Mouse (Mus musculus) thymus, postnatal 10 days (tissue): ENCODE measurements around the gene Capza3.

ENCODE experiments used
- DNase-seq, 2 experiments: peaks; one replicate each; pipeline ENCODE4 v3.0.0; 2021; ENCODE audit warnings: low spot score in 2 of 2

The Capza3 gene

GRCm38 (mm10) chr6:140040952-140041351 is at the start of gene Capza3:
Gene Capza3 (plus strand): TSS chr6:140041252.
- DNase-seq = no peak

- DNase-seq = no peak
Measured at GRCm38 (mm10) chr6:140005181-140005580, 35.9 kb upstream of the Capza3 start.

- no peak for DNase-seq
Measured at GRCm38 (mm10) chr6:140024404-140024803, 16.6 kb upstream of the Capza3 start.

- DNase-seq = no peak
Measured at GRCm38 (mm10) chr6:140041357-140041756, 305 bp downstream of the Capza3 start, which contains the start of gene Plcz1. Gene Plcz1 (minus strand): TSS chr6:140041457.

- no peak for DNase-seq
Measured at GRCm38 (mm10) chr6:140051476-140051875, 10.4 kb downstream of the Capza3 start.

- no peak for DNase-seq
Measured at GRCm38 (mm10) chr6:140054271-140054928, 13.3 kb downstream of the Capza3 start.

GRCm38 (mm10) chr6:140069177-140069576 is 28.1 kb downstream of the Capza3 start:
- DNase-seq = no peak

- DNase-seq = no peak
Measured at GRCm38 (mm10) chr6:140080933-140081332, 39.9 kb downstream of the Capza3 start.

GRCm38 (mm10) chr6:140081739-140082138 is 40.7 kb downstream of the Capza3 start:
- DNase-seq = peak in 1 of 2 experiments; percentile 10

- DNase-seq = no peak
Measured at GRCm38 (mm10) chr6:140089855-140090254, 48.8 kb downstream of the Capza3 start.
